Mouse (Mus musculus): ENCODE data around the gene Clba1. TPM values are rescaled to one million over a fixed set of nuclear protein-coding genes. Genes with fewer than 3 reads are reported as not detected.

Gene Clba1
- total RNA-seq, 1 experiment, result 5.0 TPM

- H3K27ac ChIP-seq (ENCODE audit: insufficient read depth, low read depth, low read length, poor library complexity, severe bottlenecking), result no peak overlapping the region
- H3K4me1 ChIP-seq (ENCODE audit: control insufficient read depth in 2 of 2, insufficient read depth in 2 of 2, low read length in 2 of 2, poor library complexity in 1 of 2), result peaks cover 0 to 1% of the 10 kb centered on the region in 2 experiments; a peak in 1 of 4 replicates
- no peak for DNase-seq (ENCODE audit: low read depth, low spot score)
- no peak for TF ChIP-seq HCFC1 (IDR thresholded peaks at IDR 0.05; ENCODE audit: borderline replicate concordance, insufficient read depth, low read length)
- H3K4me3 ChIP-seq (ENCODE audit: insufficient read depth in 1 of 2, low read depth in 1 of 2, low read length in 2 of 2, poor library complexity in 1 of 2, severe bottlenecking in 1 of 2), result no peak overlapping the region
- no peaks in the 10 kb centered on the region for H3K36me3 ChIP-seq (ENCODE audit: control insufficient read depth, insufficient read depth, low read length, poor library complexity, severe bottlenecking)
- no peaks in the 10 kb centered on the region for H3K9me3 ChIP-seq (ENCODE audit: control insufficient read depth, insufficient read depth, low read depth, low read length)
- no peak overlapping the region for H3K9ac ChIP-seq (ENCODE audit: insufficient read depth, low read depth, low read length, poor library complexity, severe bottlenecking)
- in situ Hi-C loops (cut with MboI; ENCODE audit: low sequenced_read_pairs in 2 of 2, unreplicated experiment in 2 of 2), result no loop called here
Observed at GRCm38 (mm10) chr12:112861911-112862321, 53.2 kb downstream of the Clba1 start.

DNA sequence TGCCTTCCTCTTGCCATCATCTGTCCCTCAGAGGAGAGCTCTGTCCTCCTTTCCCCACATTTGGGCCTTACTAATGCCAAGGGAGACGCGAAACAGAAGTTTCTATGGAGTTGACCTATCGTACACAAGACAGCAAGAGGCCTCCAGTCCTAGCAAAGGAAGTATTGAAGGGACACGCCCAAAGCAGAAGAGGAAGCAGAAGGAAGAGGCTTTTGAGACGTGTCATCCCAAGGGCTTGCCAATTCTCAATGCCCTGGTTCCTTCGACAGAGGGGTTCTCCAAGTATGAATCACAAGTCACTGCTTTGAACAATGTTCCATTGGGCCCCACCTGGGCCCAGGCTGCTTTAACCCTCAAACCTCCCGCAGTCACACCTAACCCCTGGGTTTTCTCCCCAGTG lies 56.1 kb downstream of the Clba1 start:
- Histone ChIP-seq H3K4me1 (ENCODE audit: control insufficient read depth in 2 of 2, insufficient read depth in 2 of 2, low read length in 2 of 2, poor library complexity in 1 of 2) (peaks cover 0 to 8% of the 10 kb centered on the region in 2 experiments; a peak in 1 of 4 replicates), H3K36me3 (ENCODE audit: control insufficient read depth, insufficient read depth, low read length, poor library complexity, severe bottlenecking) (no peaks in the 10 kb centered on the region), H3K9ac (ENCODE audit: insufficient read depth, low read depth, low read length, poor library complexity, severe bottlenecking) (no peak overlapping the region), H3K9me3 (ENCODE audit: control insufficient read depth, insufficient read depth, low read depth, low read length) (no peaks in the 10 kb centered on the region), H3K27ac (ENCODE audit: insufficient read depth, low read depth, low read length, poor library complexity, severe bottlenecking) (no peak overlapping the region), H3K4me3 (ENCODE audit: insufficient read depth in 1 of 2, low read depth in 1 of 2, low read length in 2 of 2, poor library complexity in 1 of 2, severe bottlenecking in 1 of 2) (no peak overlapping the region)
- no peak for DNase-seq (ENCODE audit: low read depth, low spot score)
- TF ChIP-seq MAFK (IDR thresholded peaks at IDR 0.05; ENCODE audit: insufficient read depth, low read depth, low read length) (no peak), ZNF384 (IDR thresholded peaks at IDR 0.05; ENCODE audit: low read depth, low read length) (no peak), ZC3H11A (IDR thresholded peaks at IDR 0.05; ENCODE audit: borderline replicate concordance, low read depth, low read length) (no peak), CHD2 (IDR thresholded peaks at IDR 0.05; ENCODE audit: low read depth, low read length) (no peak), HCFC1 (IDR thresholded peaks at IDR 0.05; ENCODE audit: borderline replicate concordance, insufficient read depth, low read length) (no peak)
- in situ Hi-C loops (cut with MboI; ENCODE audit: low sequenced_read_pairs in 2 of 2, unreplicated experiment in 2 of 2), result no loop called here

Other genes with a start within 250 kb of the Clba1 start
- 17.8 and 21.0 TPM in 2 replicates for gene Inf2, start 220.2 kb upstream of the Clba1 start, total RNA-seq (2012; rRNA removed)
- gene Adssl1, start 188.9 kb upstream of the Clba1 start, total RNA-seq (2012; rRNA removed), result 2.0 and 2.4 TPM in 2 replicates
- gene Siva1, start 164.3 kb upstream of the Clba1 start, total RNA-seq (2012; rRNA removed), result 301 and 355 TPM in 2 replicates
- gene Akt1, start 134.1 kb upstream of the Clba1 start, total RNA-seq (2012; rRNA removed), result 44.1 and 58.9 TPM in 2 replicates
- gene Zbtb42, start 130.1 kb upstream of the Clba1 start, total RNA-seq (2012; rRNA removed), result 1.3 and 1.8 TPM in 2 replicates
- 46.1 and 47.7 TPM in 2 replicates for gene Cep170b, start 88.5 kb upstream of the Clba1 start, total RNA-seq (2012; rRNA removed)
- 2.4 and 4.7 TPM in 2 replicates for gene Pld4, start 48.3 kb upstream of the Clba1 start, total RNA-seq (2012; rRNA removed)
- gene Ahnak2, start 6.3 kb upstream of the Clba1 start, total RNA-seq (2012; rRNA removed), result 22.8 and 25.2 TPM in 2 replicates
- gene Cdca4, start 20.5 kb downstream of the Clba1 start, total RNA-seq (2012; rRNA removed), result 74.8 and 78.2 TPM in 2 replicates
- gene Gpr132, start 59.3 kb downstream of the Clba1 start, total RNA-seq (2012; rRNA removed), result 0.36 and 0.48 TPM in 2 replicates
- gene Jag2, start 120.8 kb downstream of the Clba1 start, total RNA-seq (2012; rRNA removed), result 54.1 and 129 TPM in 2 replicates
- gene Nudt14, start 133.2 kb downstream of the Clba1 start, total RNA-seq (2012; rRNA removed), result 21.9 and 28.1 TPM in 2 replicates
- 13.4 and 15.2 TPM in 2 replicates for gene Btbd6, start 167.5 kb downstream of the Clba1 start, total RNA-seq (2012; rRNA removed)
- gene Brf1, start 191.8 kb downstream of the Clba1 start, total RNA-seq (2012; rRNA removed), result 56.4 and 63.4 TPM in 2 replicates
- 17.2 and 20.7 TPM in 2 replicates for gene Pacs2, start 205.6 kb downstream of the Clba1 start, total RNA-seq (2012; rRNA removed)